Mouse (Mus musculus) T-helper 1 cell (primary cell): Measurements from ENCODE around the gene Arhgef18.

Experiments
- in situ Hi-C: fragments of 300-600 bp; cut with MboI, MseI; formaldehyde crosslinking; loops from one replicate; pipeline ENCODE4 v1.15.1; 2025; ENCODE audit warnings: high pct_unique_total_duplicates

The Arhgef18 gene

GRCm38 (mm10) chr8:3451992-3452391 is 59.2 kb downstream of the Arhgef18 start:
- in situ Hi-C loops = no loop called here

GRCm38 (mm10) chr8:3463248-3463647 is 70.4 kb downstream of the Arhgef18 start:
- in situ Hi-C loops = no loop called here

- in situ Hi-C loops = no loop called here
Measured at GRCm38 (mm10) chr8:3464309-3464708, 71.5 kb downstream of the Arhgef18 start.

- in situ Hi-C loops = loop anchor here (5.0 kb wide), 1 partner anchor 205 kb away; the partner anchor contains the start of gene Fcor
Measured at GRCm38 (mm10) chr8:3467006-3467885, 74.4 kb downstream of the Arhgef18 start, which contains the start of gene Pex11g. Gene Pex11g (minus strand): TSS chr8:3467680.

GRCm38 (mm10) chr8:3467886-3468545 is 75.2 kb downstream of the Arhgef18 start:
- in situ Hi-C loops = loop anchor here (5.0 kb wide), 1 partner anchor 204 kb away; the partner anchor contains the start of gene Fcor

- in situ Hi-C loops = loop anchor here (5.0 kb wide), 1 partner anchor 203 kb away; the partner anchor contains the start of gene Fcor
Measured at GRCm38 (mm10) chr8:3468838-3469237, 76.0 kb downstream of the Arhgef18 start.

GRCm38 (mm10) chr8:3470562-3470961 is 77.8 kb downstream of the Arhgef18 start, which contains the start of gene Tex45:
Gene Tex45 (plus strand): TSS chr8:3470862.
- in situ Hi-C loops = no loop called here

- in situ Hi-C loops = no loop called here
Measured at GRCm38 (mm10) chr8:3475715-3476429, 83.1 kb downstream of the Arhgef18 start.

- in situ Hi-C loops = no loop called here
Measured at GRCm38 (mm10) chr8:3480221-3480785, 87.5 kb downstream of the Arhgef18 start.

GRCm38 (mm10) chr8:3481605-3482004 is 88.8 kb downstream of the Arhgef18 start:
- in situ Hi-C loops = no loop called here

GRCm38 (mm10) chr8:3482240-3482740 is 89.5 kb downstream of the Arhgef18 start:
- in situ Hi-C loops = no loop called here

GRCm38 (mm10) chr8:3483546-3483945 is 90.7 kb downstream of the Arhgef18 start:
- in situ Hi-C loops = no loop called here

- in situ Hi-C loops = no loop called here
Measured at GRCm38 (mm10) chr8:3485192-3485591, 92.4 kb downstream of the Arhgef18 start.

- in situ Hi-C loops = no loop called here
Measured at GRCm38 (mm10) chr8:3492901-3493844, 100.4 kb downstream of the Arhgef18 start, which contains the start of gene Zfp358. Gene Zfp358 (plus strand): TSS chr8:3493138.

- in situ Hi-C loops = no loop called here
Measured at GRCm38 (mm10) chr8:3493845-3494208, 101.0 kb downstream of the Arhgef18 start.

- in situ Hi-C loops = no loop called here
Measured at GRCm38 (mm10) chr8:3495578-3496427, 103.0 kb downstream of the Arhgef18 start.

GRCm38 (mm10) chr8:3496428-3496748 is 103.6 kb downstream of the Arhgef18 start:
- in situ Hi-C loops = no loop called here

GRCm38 (mm10) chr8:3498583-3498982 is 105.8 kb downstream of the Arhgef18 start:
- in situ Hi-C loops = no loop called here

- in situ Hi-C loops = no loop called here
Measured at GRCm38 (mm10) chr8:3499751-3500150, 106.9 kb downstream of the Arhgef18 start.
